Mouse (Mus musculus) left cerebral cortex, adult 2 months (tissue): ENCODE data around the gene Agbl4. TPM values are rescaled to one million over a fixed set of nuclear protein-coding genes. Genes with fewer than 3 reads are reported as not detected.

Experiments used
- DNase-seq, 2 experiments: peaks; one replicate each; pipeline ENCODE4 v3.0.0; 2021 to 2022; ENCODE audit warnings: low spot score in 2 of 2, mixed read lengths in 1 of 2; ENCODE audit errors: extremely low spot score in 1 of 2
- H3K27ac ChIP-seq: fragments of 200-600 bp; 2 replicates; pipeline ENCODE4 v1.8.1; 2022
- H3K4me3 ChIP-seq: fragments of 200-600 bp; 2 replicates; pipeline ENCODE4 v1.8.1; 2022
- CTCF ChIP-seq: fragments of 200-600 bp; IDR thresholded peaks from 2 replicates; pipeline ENCODE4 v1.8.1; 2022; ENCODE audit warnings: antibody characterized with exemption, mild to moderate bottlenecking, moderate library complexity
- intact Hi-C: fragments of 180-260 bp; cut with DNase I; formaldehyde crosslinking; loops from one replicate; pipeline ENCODE4 v1.15.1; 2025
- total RNA-seq, 2 experiments: library from RNA; stranded (reverse); gene quantifications; 2 replicates each; pipeline ENCODE4 v1.2.3; 2021

The Agbl4 gene
- total RNA-seq, 2 experiments from 2014 or later = 18.6 to 23.6 TPM

DNA sequence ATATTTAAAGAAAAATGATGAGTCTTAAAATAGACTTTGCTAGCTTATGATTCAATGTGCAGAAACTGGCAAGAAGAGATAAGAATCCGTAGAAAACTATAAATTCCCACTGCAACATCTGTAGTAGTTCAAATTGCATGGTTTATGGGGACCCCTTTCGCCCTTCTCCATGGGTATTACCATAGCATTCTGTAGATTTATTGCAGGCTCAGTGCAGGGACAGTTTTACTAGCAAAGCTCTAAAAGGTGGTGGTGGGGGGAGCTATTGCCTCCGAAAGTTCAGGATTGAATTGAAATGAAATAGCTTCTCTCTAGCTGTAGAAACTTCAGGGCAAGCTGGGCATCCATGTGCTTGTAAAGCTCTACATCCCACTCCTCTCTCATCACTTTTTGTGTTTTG, 959.7 kb downstream of the Agbl4 start:
- Histone ChIP-seq H3K27ac (no peak overlapping the region), H3K4me3 (no peak overlapping the region)
- DNase-seq = no peak
- intact Hi-C loops = no loop called here
- TF ChIP-seq CTCF = no peak

DNA sequence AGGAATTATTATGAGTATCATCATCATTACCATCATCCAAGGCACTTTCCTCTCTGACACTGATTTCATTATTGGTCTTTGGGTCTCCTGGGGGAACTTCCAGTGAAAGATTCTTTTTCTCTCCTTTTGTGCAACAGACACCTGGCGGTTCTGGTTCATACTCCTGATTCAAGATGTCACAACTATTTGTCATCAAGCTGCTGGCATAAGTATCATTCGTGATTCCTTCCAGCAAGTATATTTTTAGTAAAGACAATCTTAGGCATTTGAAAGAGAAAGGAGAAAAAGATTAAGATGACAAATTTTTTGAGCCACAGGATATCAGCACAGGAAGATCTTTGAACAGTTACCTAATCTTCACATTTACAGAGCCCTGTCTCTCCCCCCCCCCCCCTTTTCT, 966.7 kb downstream of the Agbl4 start:
- intact Hi-C loops = no loop called here
- no peak for TF ChIP-seq CTCF
- no peak overlapping the region for H3K4me3 ChIP-seq
- H3K27ac ChIP-seq = no peak overlapping the region
- DNase-seq = no peak

DNA sequence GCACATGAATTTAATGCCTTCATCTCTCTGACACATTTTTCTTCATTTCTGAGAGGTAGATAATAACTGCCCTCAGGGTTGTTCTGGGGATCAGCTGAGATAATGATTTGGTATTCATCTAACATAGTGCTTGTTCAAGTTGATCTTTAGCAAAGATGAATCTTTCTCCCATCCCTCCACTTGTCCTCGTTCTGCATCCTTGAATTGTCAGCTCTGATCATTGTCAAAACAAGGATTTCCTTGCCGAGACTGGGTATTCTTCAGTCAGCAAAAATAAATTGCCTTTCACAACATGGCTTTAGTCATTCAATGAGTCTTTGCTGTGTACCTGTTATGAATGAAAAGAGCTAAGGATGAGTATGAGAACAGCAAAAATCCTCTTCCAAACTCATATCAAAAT, 970.3 kb downstream of the Agbl4 start:
- TF ChIP-seq CTCF = no peak
- no peak for DNase-seq
- intact Hi-C loops = no loop called here
- Histone ChIP-seq H3K27ac (no peak overlapping the region), H3K4me3 (no peak overlapping the region)

DNA sequence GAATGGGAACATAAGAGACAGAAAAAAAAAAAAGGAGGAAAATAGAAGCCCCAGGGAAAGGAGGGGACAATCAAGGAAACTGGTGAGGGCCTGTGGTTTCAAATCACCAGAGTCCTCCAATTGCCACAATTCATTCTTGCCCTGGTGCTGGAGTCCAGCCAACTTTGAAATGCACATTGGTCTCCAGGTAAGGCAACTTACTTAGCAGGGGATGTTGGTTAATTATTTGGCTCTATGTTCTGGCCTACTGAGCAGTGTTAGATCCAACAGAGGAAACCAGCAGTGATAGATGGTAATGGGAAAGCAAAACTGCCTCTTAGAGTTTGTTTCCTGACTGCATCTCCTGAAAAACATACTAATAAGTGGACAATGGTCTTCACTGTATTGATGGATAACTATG, 979.7 kb downstream of the Agbl4 start:
- DNase-seq = no peak
- TF ChIP-seq CTCF = no peak
- intact Hi-C loops = no loop called here
- no peak overlapping the region for H3K4me3 ChIP-seq
- no peak overlapping the region for H3K27ac ChIP-seq

DNA sequence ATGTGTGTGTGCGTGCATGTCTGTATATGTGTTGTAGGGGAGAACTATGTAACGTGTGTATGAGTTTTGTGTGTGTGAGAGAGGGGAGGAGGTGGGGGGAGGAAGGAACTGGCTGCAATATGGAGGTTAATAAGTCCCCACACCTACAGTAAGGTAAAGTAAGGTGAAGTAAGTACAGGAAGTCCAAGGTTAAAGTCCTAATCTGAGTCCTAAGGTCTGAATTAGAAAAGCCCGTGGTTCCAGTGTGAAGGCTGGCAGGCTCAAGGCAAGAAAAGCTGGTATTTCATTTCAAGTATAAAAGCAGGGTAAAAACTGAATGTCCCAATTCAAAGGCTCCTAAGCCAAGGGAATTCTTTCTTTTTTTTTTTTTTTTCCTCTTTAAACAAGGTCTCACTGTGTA, 980.6 kb downstream of the Agbl4 start:
- TF ChIP-seq CTCF = no peak
- H3K4me3 ChIP-seq = no peak overlapping the region
- DNase-seq = no peak
- intact Hi-C loops = no loop called here
- H3K27ac ChIP-seq = no peak overlapping the region

DNA sequence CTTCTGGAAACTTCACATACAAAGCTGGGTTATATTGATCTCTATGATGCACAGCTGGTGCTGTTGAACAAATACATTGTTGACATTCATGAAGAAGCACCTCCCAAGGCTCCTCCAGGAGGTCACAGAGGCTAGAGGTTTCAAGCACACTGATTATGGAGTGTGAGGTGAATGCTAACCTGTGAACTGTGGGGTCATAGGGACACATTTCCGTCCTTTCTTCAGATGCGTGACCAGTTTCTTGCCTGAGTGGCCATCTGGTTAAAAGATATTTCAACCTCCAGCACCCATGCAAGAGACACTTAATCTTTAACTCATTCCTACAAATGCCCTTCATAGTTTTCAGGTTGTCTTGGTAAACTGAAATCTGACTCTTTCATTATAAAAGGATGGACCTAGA, 985.6 kb downstream of the Agbl4 start:
- Histone ChIP-seq H3K4me3 (no peak overlapping the region), H3K27ac (no peak overlapping the region)
- DNase-seq = no peak
- intact Hi-C loops = no loop called here
- no peak for TF ChIP-seq CTCF

DNA sequence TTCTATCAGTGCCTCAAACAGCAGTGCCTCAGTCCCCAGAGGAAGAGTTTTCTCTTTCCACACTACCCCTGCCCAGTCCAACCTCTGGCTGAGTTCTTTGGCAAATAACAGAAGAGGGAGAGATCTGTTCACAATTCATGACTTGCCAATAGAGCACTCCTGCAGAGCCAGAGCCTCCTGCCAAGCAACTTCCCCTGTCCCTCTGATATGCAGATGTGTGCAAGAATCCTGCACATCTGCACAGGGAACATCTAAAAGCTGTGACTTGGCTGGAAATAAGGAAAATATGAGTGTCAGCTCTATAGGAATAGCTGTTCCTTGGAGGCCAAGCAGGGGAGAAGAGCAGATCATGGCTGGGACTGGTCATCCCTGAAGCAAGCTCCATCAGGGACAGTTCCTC, 993.3 kb downstream of the Agbl4 start:
- Histone ChIP-seq H3K4me3 (no peak overlapping the region), H3K27ac (no peak overlapping the region)
- intact Hi-C loops = no loop called here
- no peak for TF ChIP-seq CTCF
- DNase-seq = no peak

DNA sequence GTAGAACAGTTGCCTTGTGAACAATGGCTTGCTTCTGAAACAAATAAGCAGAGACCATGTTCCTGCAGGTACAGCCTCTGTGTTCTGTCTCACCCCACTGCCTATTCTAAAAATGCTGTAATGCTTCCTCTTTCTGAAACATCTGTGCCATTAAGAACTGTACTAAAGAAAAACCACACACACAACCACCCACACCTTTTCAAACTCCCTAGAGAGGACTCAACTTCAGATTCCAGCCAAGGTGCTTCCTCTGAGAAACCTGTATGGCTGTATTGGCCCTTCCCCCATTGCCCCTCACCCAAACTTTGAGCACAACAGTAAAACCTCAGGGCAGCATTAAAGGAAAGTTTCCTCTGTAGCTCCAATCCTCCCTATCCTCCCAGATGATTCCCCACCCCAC, 1002.3 kb downstream of the Agbl4 start:
- no peak for DNase-seq
- intact Hi-C loops = no loop called here
- TF ChIP-seq CTCF = no peak
- Histone ChIP-seq H3K27ac (no peak overlapping the region), H3K4me3 (no peak overlapping the region)

DNA sequence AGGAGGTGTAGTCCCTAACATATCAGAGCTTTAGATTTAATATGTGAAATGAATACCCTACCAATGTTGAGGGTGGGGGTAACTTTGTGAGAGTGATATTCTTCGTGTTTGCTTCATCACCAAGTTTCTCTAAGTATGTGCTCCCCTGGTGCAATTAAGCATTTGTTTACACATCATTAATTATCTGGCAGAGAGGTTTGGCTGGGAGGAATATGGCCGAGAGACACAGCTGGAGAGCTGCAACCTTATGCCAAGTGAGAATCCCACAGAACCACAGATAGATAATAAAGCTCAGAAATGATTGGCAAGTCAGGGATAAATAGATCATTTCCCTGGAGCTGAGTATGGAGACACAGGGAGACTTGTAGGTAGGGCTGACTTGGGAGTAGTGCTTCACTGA, 1003.2 kb downstream of the Agbl4 start:
- Histone ChIP-seq H3K4me3 (no peak overlapping the region), H3K27ac (no peak overlapping the region)
- no peak for TF ChIP-seq CTCF
- intact Hi-C loops = no loop called here
- DNase-seq = no peak

DNA sequence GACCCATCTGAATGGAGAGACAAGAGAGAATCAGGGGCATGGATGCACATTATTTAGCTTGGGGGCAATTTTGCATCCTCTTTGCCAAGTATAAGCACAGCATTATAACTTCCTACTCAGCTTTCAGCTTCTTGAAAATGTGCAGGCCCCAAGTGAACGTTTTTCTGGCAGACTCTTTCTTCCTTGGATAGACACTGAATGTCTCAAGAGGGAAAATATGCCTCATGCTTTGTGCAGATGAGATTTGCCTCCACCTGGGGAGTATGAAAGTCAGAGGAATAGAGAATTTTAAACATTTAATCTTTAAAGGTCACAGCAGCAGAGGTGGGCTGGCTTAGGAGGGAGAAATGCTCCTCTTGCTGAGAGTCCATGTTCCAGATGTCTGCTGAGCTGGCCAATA, 1005.8 kb downstream of the Agbl4 start:
- H3K27ac ChIP-seq = peak overlapping the region; percentile 64; the same call in 1 of the 2 replicates
- TF ChIP-seq CTCF = no peak

DNA sequence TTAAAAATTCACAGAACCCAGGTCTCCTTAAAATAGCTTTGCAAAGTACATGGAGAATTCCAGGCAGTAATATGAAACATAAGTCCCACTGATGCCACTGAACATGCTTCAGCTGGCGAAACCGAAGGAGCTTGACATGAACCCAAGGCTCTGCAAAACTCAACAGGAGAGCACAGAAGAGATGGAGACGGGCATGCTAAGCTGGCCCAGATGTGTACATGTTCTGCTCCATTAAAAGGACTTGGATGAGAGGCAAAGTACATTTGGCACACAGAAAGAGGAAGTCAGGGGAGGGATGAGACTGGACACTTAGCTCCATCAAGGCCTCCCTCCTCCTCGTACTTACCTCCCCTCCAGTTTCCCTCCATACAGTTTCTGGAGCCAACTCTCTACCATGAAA, 1013.3 kb downstream of the Agbl4 start:
- TF ChIP-seq CTCF = no peak
- no peak for DNase-seq
- H3K4me3 ChIP-seq = no peak overlapping the region
- H3K27ac ChIP-seq = no peak overlapping the region
- intact Hi-C loops = no loop called here

More for the DNA sequence above, 1005.8 kb downstream of the Agbl4 start:
- intact Hi-C loops = no loop called here
- no peak overlapping the region for H3K4me3 ChIP-seq
- no peak for DNase-seq

DNA sequence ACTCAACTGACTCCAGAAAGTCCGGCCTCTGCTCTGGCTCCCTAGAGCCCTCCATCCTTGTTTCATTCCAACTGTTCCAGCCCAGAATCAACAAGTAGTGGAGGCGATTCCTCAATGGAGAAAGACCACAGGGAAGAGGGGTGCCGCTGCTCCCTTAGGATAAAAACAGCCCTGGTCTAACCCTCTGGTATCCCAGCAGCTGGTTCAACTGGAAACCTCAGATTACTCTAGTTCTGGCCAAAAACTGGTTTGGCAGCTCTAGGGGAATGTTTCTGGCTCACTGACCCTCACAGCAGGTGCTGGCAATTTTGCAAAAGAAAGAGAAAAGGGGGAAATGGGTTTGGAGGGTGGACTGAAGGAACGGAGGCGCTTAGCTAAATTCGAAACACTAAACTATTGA, 1016.9 kb downstream of the Agbl4 start:
- TF ChIP-seq CTCF = no peak
- no peak for DNase-seq
- H3K27ac ChIP-seq = peak overlapping the region; percentile 91
- intact Hi-C loops = no loop called here
- peak overlapping the region; percentile 91 for H3K4me3 ChIP-seq

DNA sequence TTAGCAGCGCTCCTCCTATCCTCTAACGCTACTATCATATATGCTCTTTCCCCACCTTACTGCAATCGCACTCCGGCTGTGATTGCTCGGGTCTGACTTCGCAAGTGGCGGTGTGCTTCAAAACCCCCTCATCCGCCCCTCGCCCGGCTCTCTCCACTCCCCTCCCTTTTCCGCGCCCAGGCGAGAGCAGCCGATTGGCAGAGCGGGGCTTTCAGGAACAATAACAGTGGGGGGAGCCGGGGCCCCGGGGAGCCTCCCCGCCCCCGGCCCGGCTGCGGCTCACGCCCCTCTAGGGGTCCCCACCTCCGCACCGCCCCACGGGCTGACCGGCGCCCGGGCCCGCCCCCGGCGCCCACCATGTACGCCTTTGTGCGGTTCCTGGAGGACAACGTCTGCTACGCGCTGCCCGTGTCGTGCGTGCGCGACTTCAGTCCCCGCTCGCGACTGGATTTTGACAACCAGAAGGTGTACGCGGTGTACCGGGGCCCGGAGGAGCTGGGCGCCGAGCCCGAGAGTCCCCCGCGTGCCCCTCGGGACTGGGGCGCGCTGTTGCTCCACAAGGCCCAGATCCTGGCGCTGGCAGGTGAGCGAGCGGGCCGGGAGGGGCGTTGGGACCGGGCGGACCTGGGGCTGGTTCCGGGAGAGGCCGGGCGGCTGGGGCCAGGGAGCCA, 1017.5 kb downstream of the Agbl4 start, which contains the start of gene Bend5:
TSS of gene Bend5 (plus strand) at position 189 of the 671 bp plus-strand sequence.
- intact Hi-C loops = loop anchor here (5.0 kb wide), 1 partner anchor 88 kb away; no protein-coding TSS in a partner anchor
- peak within 1 kb of the TSS; percentile 91 for H3K4me3 ChIP-seq
- DNase-seq = peak; percentile 72 to 73
- H3K27ac ChIP-seq = peak within 1 kb of the TSS; percentile 91
- TF ChIP-seq CTCF = no peak
